Mouse (Mus musculus) spleen, adult 2 months (tissue): Measurements from ENCODE around the gene Cep152. TPM values are rescaled to one million over a fixed set of nuclear protein-coding genes. Genes with fewer than 3 reads are reported as not detected.

Experiments
- DNase-seq, 2 experiments: peaks; one replicate each; pipeline versions ENCODE4 v3.0.0 to v3.0.0-alpha.2; 2012 to 2021; ENCODE audit warnings: low spot score in 2 of 2, low read depth in 1 of 2
- H3K27ac ChIP-seq: fragments of 200-500 bp; 2 replicates; pipeline ENCODE4 v1.5.1; 2012; ENCODE audit warnings: low read length, inconsistent platforms; ENCODE audit not compliant: insufficient read depth
- H3K27me3 ChIP-seq: fragments of 200-500 bp; 2 replicates; pipeline ENCODE4 v1.6.1; 2012; ENCODE audit warnings: mild to moderate bottlenecking, moderate library complexity, low read length, inconsistent platforms; ENCODE audit not compliant: control insufficient read depth, insufficient read depth
- H3K36me3 ChIP-seq: fragments of 200-500 bp; 2 replicates; pipeline ENCODE4 v1.6.1; 2012; ENCODE audit warnings: mild to moderate bottlenecking, low read length, inconsistent platforms; ENCODE audit not compliant: control insufficient read depth, insufficient read depth
- H3K4me1 ChIP-seq: fragments of 200-500 bp; 2 replicates; pipeline ENCODE4 v1.6.1; 2011; ENCODE audit warnings: inconsistent platforms; ENCODE audit not compliant: control insufficient read depth, insufficient read depth, insufficient read length
- H3K4me3 ChIP-seq: fragments of 200-500 bp; 2 replicates; pipeline ENCODE4 v1.5.1; 2011; ENCODE audit warnings: mild to moderate bottlenecking, inconsistent platforms; ENCODE audit not compliant: insufficient read depth, insufficient read length; ENCODE audit errors: extremely low read depth
- CTCF ChIP-seq: fragments of 200-500 bp; IDR thresholded peaks from 2 replicates; pipeline ENCODE4 v1.5.1; 2011; ENCODE audit warnings: mild to moderate bottlenecking, inconsistent platforms; ENCODE audit not compliant: insufficient read depth, insufficient read length, insufficient replicate concordance; ENCODE audit errors: extremely low read depth
- POLR2A ChIP-seq: fragments of 200-500 bp; IDR thresholded peaks from 2 replicates; pipeline ENCODE4 v1.6.1; 2011; ENCODE audit warnings: low read depth, low read length, inconsistent platforms
- WGBS: fragments of 180-500 bp; shearing (Covaris S2); methylation state at CpG from one replicate; pipeline ENCODE4 v1.1.7; 2018; 5-methylcytosine and 5-hydroxymethylcytosine counted together
- polyA plus RNA-seq: library from polyadenylated mRNA; depleted of rRNA; stranded (reverse); fragments of >200 nt; gene quantifications from 2 replicates; pipeline ENCODE4 v1.2.3, GENCODE M21; 2012

Gene Cep152
- polyA plus RNA-seq, 1 experiment: 1.8 TPM

DNA sequence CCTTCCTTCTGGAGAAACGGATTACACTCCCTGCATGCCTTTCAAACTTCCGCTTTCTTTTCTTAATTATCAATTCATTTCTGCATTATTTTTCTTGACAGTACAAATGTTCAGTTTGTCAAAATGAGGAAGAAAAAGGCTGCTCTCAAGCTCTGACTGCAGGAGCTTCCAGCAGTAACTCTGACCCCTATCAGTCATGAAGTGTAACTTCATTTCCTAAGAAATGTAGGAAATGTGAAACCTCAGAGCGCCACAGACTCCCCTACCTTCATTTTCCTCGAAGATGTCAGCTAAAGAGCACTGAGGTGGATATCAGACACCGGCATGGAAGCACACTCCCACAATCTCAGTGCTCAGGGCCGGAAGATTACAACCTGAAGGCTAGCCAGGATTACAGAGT is 30.8 kb downstream of the Cep152 start:
- no peak overlapping the region for H3K27ac ChIP-seq
- H3K36me3 ChIP-seq: peaks cover 24% of the 10 kb centered on the region
- H3K4me1 ChIP-seq: no peaks in the 10 kb centered on the region
- no peak for TF ChIP-seq POLR2A
- TF ChIP-seq CTCF: no peak
- no peak for DNase-seq
- H3K27me3 ChIP-seq: no peaks in the 10 kb centered on the region
- no peak overlapping the region for H3K4me3 ChIP-seq
- whole genome bisulfite sequencing: 73% methylated on average over 6 of the region's 6 CpGs

DNA sequence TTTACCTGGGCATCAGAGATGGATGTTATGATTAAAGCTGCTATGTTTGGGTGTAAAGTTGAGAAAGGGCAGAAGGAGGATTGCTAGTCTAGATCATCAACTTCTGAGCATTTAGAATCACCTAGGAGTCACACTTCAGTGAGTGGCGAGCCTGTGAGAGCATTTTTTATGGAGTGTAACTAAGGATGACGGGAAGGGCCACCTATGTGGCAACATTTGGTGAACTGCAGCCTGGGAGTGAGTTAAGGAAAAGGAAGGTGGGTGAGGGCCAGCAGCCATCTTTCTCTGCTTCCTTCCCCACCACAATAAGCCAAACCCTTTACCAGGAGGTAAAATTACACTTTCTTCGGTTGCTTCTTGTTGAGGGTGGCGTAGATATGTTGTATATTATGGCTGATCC is 33.0 kb downstream of the Cep152 start:
- DNase-seq: no peak
- H3K4me1 ChIP-seq: no peaks in the 10 kb centered on the region
- H3K27ac ChIP-seq: no peak overlapping the region
- TF ChIP-seq POLR2A: no peak
- no peak for TF ChIP-seq CTCF
- WGBS: 95% methylated on average over 4 of the region's 4 CpGs
- H3K36me3 ChIP-seq: peaks cover 27% of the 10 kb centered on the region
- H3K4me3 ChIP-seq: no peak overlapping the region
- no peaks in the 10 kb centered on the region for H3K27me3 ChIP-seq

DNA sequence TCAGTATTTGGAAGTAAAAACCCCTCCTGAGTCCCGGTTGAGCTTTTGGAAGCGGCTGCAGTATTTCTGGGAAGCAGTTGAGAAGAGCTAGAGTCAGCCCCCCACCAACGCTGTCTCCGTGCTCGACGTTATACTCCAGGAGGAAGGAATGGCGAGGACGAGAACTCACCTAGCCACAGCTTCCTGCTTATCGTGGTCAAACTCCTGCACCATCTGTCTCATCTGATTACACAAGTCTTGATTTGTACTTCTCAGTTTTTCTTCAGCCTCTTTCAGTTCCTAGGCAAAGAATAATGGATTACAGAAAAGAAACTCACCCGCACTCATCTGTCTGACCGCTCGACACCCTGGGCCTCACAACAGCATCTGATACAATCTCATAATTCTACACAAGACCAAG is 35.6 kb downstream of the Cep152 start:
- no peak for TF ChIP-seq POLR2A
- no peak for TF ChIP-seq CTCF
- Histone ChIP-seq H3K36me3 (peaks cover 30% of the 10 kb centered on the region), H3K27me3 (no peaks in the 10 kb centered on the region), H3K4me3 (no peak overlapping the region), H3K4me1 (no peaks in the 10 kb centered on the region), H3K27ac (no peak overlapping the region)
- WGBS: 57% methylated on average over 12 of the region's 12 CpGs
- DNase-seq: no peak

DNA sequence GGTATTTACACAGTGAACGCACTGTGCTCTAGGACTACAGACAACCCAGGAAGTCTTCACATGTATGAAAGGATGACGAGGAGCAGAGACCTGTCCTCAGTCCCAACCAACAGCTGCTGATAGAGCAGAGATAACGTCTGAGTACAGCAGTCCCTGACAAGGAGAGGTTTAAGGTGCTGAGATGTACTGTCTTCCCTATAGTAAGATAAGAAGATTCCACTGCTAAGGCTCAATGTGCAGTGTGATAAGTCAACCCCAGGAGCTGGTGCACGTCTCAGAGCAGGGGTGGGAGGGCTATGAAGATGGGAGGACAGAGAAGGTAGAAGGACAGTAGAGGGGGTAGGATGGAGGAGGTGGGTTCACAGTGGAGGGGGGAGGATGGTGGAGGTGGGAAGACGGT is 43.8 kb downstream of the Cep152 start:
- H3K27ac ChIP-seq: no peak overlapping the region
- WGBS: 85% methylated on average over 5 of the region's 5 CpGs
- H3K36me3 ChIP-seq: peaks cover 34% of the 10 kb centered on the region
- TF ChIP-seq POLR2A (no peak), CTCF (no peak)
- DNase-seq: no peak
- H3K27me3 ChIP-seq: no peaks in the 10 kb centered on the region
- no peak overlapping the region for H3K4me3 ChIP-seq
- H3K4me1 ChIP-seq: no peaks in the 10 kb centered on the region

DNA sequence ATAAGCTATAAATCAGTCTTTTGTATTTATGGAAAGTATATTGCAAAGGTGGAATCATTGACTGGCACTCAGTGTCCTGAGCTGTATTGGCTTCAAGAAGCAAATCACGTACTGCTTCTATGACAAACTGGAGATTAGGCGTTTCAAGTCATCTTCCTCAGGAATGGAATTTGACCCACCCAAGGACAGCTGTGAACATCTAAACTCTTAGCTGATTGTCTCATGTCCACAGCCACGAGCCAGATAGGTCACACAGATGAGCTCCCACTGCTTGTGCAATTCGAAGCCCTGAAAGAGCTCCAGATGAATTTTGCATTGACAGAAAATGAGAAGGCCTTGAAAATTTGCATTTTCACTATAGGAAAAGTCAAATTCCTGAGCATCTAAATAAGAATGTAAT is 47.2 kb downstream of the Cep152 start:
- DNase-seq: no peak
- H3K4me3 ChIP-seq: no peak overlapping the region
- no peak overlapping the region for H3K27ac ChIP-seq
- H3K4me1 ChIP-seq: no peaks in the 10 kb centered on the region
- H3K27me3 ChIP-seq: no peaks in the 10 kb centered on the region
- 91% methylated on average over 4 of the region's 4 CpGs for WGBS
- TF ChIP-seq CTCF (no peak), POLR2A (no peak)
- peaks cover 26% of the 10 kb centered on the region for H3K36me3 ChIP-seq

DNA sequence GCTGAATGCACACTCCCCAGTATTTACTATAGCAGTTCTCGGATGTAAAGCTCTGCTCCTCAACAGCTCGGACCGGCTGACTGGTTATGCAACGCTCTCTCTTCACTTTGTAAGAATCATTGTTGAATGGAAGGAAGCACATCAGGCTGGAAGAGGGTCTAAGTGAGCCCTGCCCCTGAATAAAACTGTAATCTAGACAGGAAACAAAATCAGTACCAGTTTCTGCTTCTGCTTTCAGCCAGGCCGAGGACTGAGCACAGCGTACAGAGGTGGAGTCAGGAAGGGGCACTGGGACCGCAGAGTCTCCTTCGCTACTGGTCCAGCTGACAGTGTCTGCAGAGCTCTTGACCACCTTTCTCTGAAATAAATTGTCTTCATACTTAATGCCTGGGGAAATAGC is 48.4 kb downstream of the Cep152 start:
- H3K4me1 ChIP-seq: no peaks in the 10 kb centered on the region
- no peak overlapping the region for H3K4me3 ChIP-seq
- H3K27ac ChIP-seq: no peak overlapping the region
- no peak for DNase-seq
- no peak for TF ChIP-seq POLR2A
- no peak for TF ChIP-seq CTCF
- H3K27me3 ChIP-seq: no peaks in the 10 kb centered on the region
- WGBS: 79% methylated on average over 8 of the region's 8 CpGs
- peaks cover 24% of the 10 kb centered on the region for H3K36me3 ChIP-seq

DNA sequence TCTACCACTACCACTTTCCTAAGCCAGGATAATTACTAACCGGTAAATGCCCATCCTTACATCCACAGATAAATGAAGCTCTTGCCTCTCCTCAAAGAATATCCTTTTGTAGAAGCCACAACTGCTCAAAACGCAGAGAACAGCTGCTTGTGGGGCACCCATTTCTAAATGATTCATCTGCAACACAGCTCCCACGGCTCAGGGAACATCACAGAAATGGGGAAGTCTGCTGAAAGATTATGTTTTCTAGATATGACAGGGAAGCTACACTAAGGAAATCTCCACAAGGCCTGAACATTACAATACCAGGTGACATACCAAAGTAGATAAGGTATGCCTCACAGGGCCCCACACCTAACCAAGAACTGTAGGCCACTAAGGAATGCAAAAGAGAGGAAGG is 49.1 kb downstream of the Cep152 start:
- peaks cover 24% of the 10 kb centered on the region for H3K36me3 ChIP-seq
- no peaks in the 10 kb centered on the region for H3K4me1 ChIP-seq
- DNase-seq: no peak
- no peaks in the 10 kb centered on the region for H3K27me3 ChIP-seq
- H3K4me3 ChIP-seq: no peak overlapping the region
- H3K27ac ChIP-seq: no peak overlapping the region
- no peak for TF ChIP-seq POLR2A
- no peak for TF ChIP-seq CTCF
- WGBS: 55% methylated on average over 3 of the region's 3 CpGs

DNA sequence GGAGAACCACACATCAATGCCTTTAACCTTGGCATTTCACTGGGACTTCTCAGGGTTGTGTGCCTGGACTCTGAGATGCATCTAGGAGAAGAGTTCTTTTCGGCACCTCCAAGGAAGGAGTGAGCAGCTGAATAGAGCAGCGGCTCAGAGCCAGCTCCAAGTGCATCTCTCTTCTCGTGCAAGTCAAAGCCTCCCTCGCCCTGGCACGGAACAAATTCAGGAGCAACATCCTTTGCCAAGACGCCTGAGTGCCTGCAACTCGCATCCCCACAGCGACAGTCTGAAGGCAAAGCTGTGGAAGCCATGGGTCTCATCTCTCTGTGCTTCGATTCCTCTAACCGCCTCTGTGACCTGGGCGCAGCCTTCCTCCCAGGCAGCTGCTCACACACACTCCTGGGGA is 61.0 kb downstream of the Cep152 start:
- Histone ChIP-seq H3K4me1 (no peaks in the 10 kb centered on the region), H3K27me3 (no peaks in the 10 kb centered on the region), H3K4me3 (no peak overlapping the region), H3K36me3 (peaks cover 27% of the 10 kb centered on the region), H3K27ac (no peak overlapping the region)
- no peak for DNase-seq
- 93% methylated on average over 11 of the region's 11 CpGs for WGBS
- no peak for TF ChIP-seq POLR2A
- no peak for TF ChIP-seq CTCF
